12 mouse cellular contexts compared by ENCODE assay signal in genomic region chr19:29185552-29186232, GRCm38 (mm10).
DNase-seq lines count a peak whose midpoint lies in the region; ATAC-seq and TF ChIP-seq lines count a peak whose summit lies in the region.
"Had no signal": no experiment of that assay in that cellular context is flagged by ENCODE, and none has a peak within 500 bp of the region (broad histone marks: within the 10 kb centered on the region; RNA-seq: fewer than 3 reads in every experiment).

No protein-coding gene starts in this region.

- H3K4me1 ChIP-seq in megakaryocyte, embryonic 14.5 days: peaks cover 35% of the 10 kb centered on the region
- no peaks in the 10 kb centered on the region for H3K4me1 ChIP-seq in cerebellum, adult 2 months (ENCODE audit: control insufficient read depth, insufficient read depth, low read length)

- H3K36me3 ChIP-seq in megakaryocyte, embryonic 14.5 days (replicated peaks; ENCODE audit: low read length): no peaks in the 10 kb centered on the region
- H3K36me3 ChIP-seq: forebrain, embryonic 10.5 days had no signal

- no peak for TF ChIP-seq POLR2A in cerebellum, adult 2 months (IDR thresholded peaks at IDR 0.05; ENCODE audit: borderline replicate concordance, insufficient read depth, low read length)

- no peaks in the 10 kb centered on the region for H3K9me3 ChIP-seq in megakaryocyte, embryonic 14.5 days
- H3K9me3 ChIP-seq: forebrain, embryonic 10.5 days had no signal

- peak overlapping the region; percentile 50 for H3K4me3 ChIP-seq in megakaryocyte, embryonic 14.5 days (replicated peaks)
- no peak overlapping the region for H3K4me3 ChIP-seq in cerebellum, adult 2 months (replicated peaks; ENCODE audit: insufficient read depth, low read depth, low read length)
- H3K4me3 ChIP-seq: forebrain, embryonic 10.5 days had no signal

- H3K27me3 ChIP-seq in megakaryocyte, embryonic 14.5 days (replicated peaks): no peaks in the 10 kb centered on the region
- H3K27me3 ChIP-seq in cerebellum, adult 2 months (ENCODE audit: control insufficient read depth, insufficient read depth, low read length): no peaks in the 10 kb centered on the region

- no peak for ATAC-seq in megakaryocyte, adult 5-6 weeks (ENCODE audit: poor library complexity, severe bottlenecking)

- no peak for TF ChIP-seq CTCF in cerebellum, adult 2 months (IDR thresholded peaks at IDR 0.05; ENCODE audit: borderline replicate concordance, insufficient read depth, low read depth, low read length)

- DNase-seq in Muller cell, postnatal 12 days (ENCODE audit: inconsistent ontology term): peak; percentile 89
- DNase-seq in induced T-regulatory cell, adult 2 months (ENCODE audit: low read depth): peak; percentile 76
- DNase-seq in lung, postnatal 4 days: peak; percentile 26 to 37
- DNase-seq in cerebellum, adult 2 months: no peak
- no peak for DNase-seq in kidney, adult 18-20 months
- no peak for DNase-seq in kidney, postnatal 25 days
- DNase-seq: gastrocnemius, postnatal 25 days; kidney, adult 2 months; thymus, postnatal 14 days had no signal

- H3K27ac ChIP-seq in cerebellum, adult 2 months (ENCODE audit: insufficient read depth, low read length): no peak overlapping the region
- H3K27ac ChIP-seq: forebrain, embryonic 10.5 days had no signal

- WGBS in cerebellum, adult 2 months: 75% methylated on average over 9 of the region's 9 CpGs

Comparison
In these comparisons a context has a peak if more than half of its experiments do, and no peak if none do; other contexts are left out.
1. DNase-seq: peak in Muller cell, postnatal 12 days (single experiment), induced T-regulatory cell, adult 2 months (single experiment) and lung, postnatal 4 days (2 of 2); none in cerebellum, adult 2 months (0 of 2), kidney, adult 18-20 months (single experiment) and kidney, postnatal 25 days (0 of 2).